Mouse (Mus musculus) liver, embryonic 12.5 days (tissue): ENCODE measurements around the gene Abca8b. TPM values are rescaled to one million over a fixed set of nuclear protein-coding genes. Genes with fewer than 3 reads are reported as not detected.
"Not testable (repeated sequence)": the region's sequence is repeated elsewhere in the genome, so short reads cannot be mapped to it uniquely, and the experiment has no call there.

Source experiments
- ATAC-seq: fragments of 200-750 bp; cut with Nextera tagmentation; 2 replicates; pipeline ENCODE4 v1.8.0; 2017; ENCODE audit warnings: moderate number of reproducible peaks, mild to moderate bottlenecking, moderate library complexity
- H3K27ac ChIP-seq: fragments of 300-500 bp; sonication (generic); 2 replicates; pipeline ENCODE4 v1.5.1; 2016; ENCODE audit warnings: mild to moderate bottlenecking
- H3K27me3 ChIP-seq: fragments of 300-500 bp; sonication (generic); replicated peaks from 2 replicates; pipeline ENCODE4 v1.6.1; 2016; ENCODE audit warnings: mild to moderate bottlenecking, moderate library complexity
- H3K36me3 ChIP-seq: fragments of 300-500 bp; sonication (generic); 2 replicates; pipeline ENCODE4 v1.6.1; 2016; ENCODE audit warnings: mild to moderate bottlenecking, moderate library complexity
- H3K4me1 ChIP-seq: fragments of 300-500 bp; sonication (generic); 2 replicates; pipeline ENCODE4 v1.6.1; 2016
- H3K4me2 ChIP-seq: fragments of 300-500 bp; sonication (generic); 2 replicates; pipeline ENCODE4 v1.6.1; 2016; ENCODE audit warnings: mild to moderate bottlenecking, moderate library complexity
- H3K4me3 ChIP-seq: fragments of 300-500 bp; sonication (generic); 2 replicates; pipeline ENCODE4 v1.5.1; 2016; ENCODE audit warnings: mild to moderate bottlenecking, moderate library complexity
- H3K9ac ChIP-seq: fragments of 300-500 bp; sonication (generic); 2 replicates; pipeline ENCODE4 v1.6.1; 2016; ENCODE audit warnings: mild to moderate bottlenecking, moderate library complexity
- H3K9me3 ChIP-seq: fragments of 300-500 bp; sonication (generic); replicated peaks from 2 replicates; pipeline ENCODE4 v1.6.1; 2016; ENCODE audit warnings: mild to moderate bottlenecking, moderate library complexity
- WGBS: fragments of 180-500 bp; shearing (Covaris S2); methylation state at CpG from one replicate; pipeline ENCODE4 v1.1.7; 2016; ENCODE audit not compliant: insufficient replicate concordance; 5-methylcytosine and 5-hydroxymethylcytosine counted together
- polyA plus RNA-seq: library from polyadenylated mRNA; unstranded; fragments of >200 nt; fragmentation: Nextera tagmentation; extraction: Ambion mirVana; gene quantifications from 2 replicates; pipeline ENCODE4 v1.2.1, GENCODE M21; 2016

Abca8b gene
- polyA plus RNA-seq, 1 experiment from 2014 or later, result 5.2 TPM

GRCm38 (mm10) chr11:109961495-109962492, 33.9 kb downstream of the Abca8b start:
- H3K9ac ChIP-seq, result no peak overlapping the region
- ATAC-seq, result no peak
- WGBS, result 63% methylated on average over 4 of the region's 4 CpGs

GRCm38 (mm10) chr11:109955185-109955584, 40.5 kb downstream of the Abca8b start:
- no peak for ATAC-seq
- Histone ChIP-seq H3K4me1 (no peaks in the 10 kb centered on the region), H3K27ac (no peak overlapping the region), H3K9me3 (no peaks in the 10 kb centered on the region), H3K9ac (no peak overlapping the region), H3K4me3 (no peak overlapping the region), H3K36me3 (no peaks in the 10 kb centered on the region), H3K4me2 (no peak overlapping the region), H3K27me3 (no peaks in the 10 kb centered on the region)
- 67% methylated on average over 1 of the region's 1 CpGs for WGBS

More at GRCm38 (mm10) chr11:109961495-109962492, 33.9 kb downstream of the Abca8b start:
- Histone ChIP-seq H3K4me2 (no peak overlapping the region), H3K27ac (no peak overlapping the region), H3K4me1 (no peaks in the 10 kb centered on the region), H3K9me3 (no peaks in the 10 kb centered on the region), H3K27me3 (no peaks in the 10 kb centered on the region), H3K4me3 (no peak overlapping the region), H3K36me3 (peaks cover 3% of the 10 kb centered on the region; the same call in 1 of the 2 replicates)

GRCm38 (mm10) chr11:109936915-109937314, 58.7 kb downstream of the Abca8b start:
- Histone ChIP-seq H3K27ac (no peak overlapping the region), H3K36me3 (peaks cover 4% of the 10 kb centered on the region; the same call in 1 of the 2 replicates), H3K9ac (no peak overlapping the region), H3K4me1 (no peaks in the 10 kb centered on the region), H3K4me2 (no peak overlapping the region), H3K27me3 (no peaks in the 10 kb centered on the region), H3K4me3 (no peak overlapping the region), H3K9me3 (no peaks in the 10 kb centered on the region)
- 62% methylated on average over 5 of the region's 5 CpGs for WGBS
- ATAC-seq, result no peak

- H3K9ac ChIP-seq, H3K4me2 ChIP-seq, H3K4me3 ChIP-seq, ATAC-seq, H3K4me1 ChIP-seq, H3K9me3 ChIP-seq, H3K27me3 ChIP-seq, H3K36me3 ChIP-seq, H3K27ac ChIP-seq: not testable (repeated sequence)
- 48% methylated on average over 4 of the region's 4 CpGs for WGBS
Measured at GRCm38 (mm10) chr11:109933207-109933606, 62.4 kb downstream of the Abca8b start.

GRCm38 (mm10) chr11:109928489-109928888, 67.2 kb downstream of the Abca8b start:
- no peak for ATAC-seq

GRCm38 (mm10) chr11:109926718-109927680, 68.6 kb downstream of the Abca8b start:
- WGBS, result 43% methylated on average over 7 of the region's 7 CpGs
- Histone ChIP-seq H3K4me3 (no peak overlapping the region), H3K27me3 (no peaks in the 10 kb centered on the region), H3K9ac (no peak overlapping the region), H3K36me3 (peaks cover 4% of the 10 kb centered on the region; the same call in 1 of the 2 replicates), H3K27ac (no peak overlapping the region), H3K9me3 (no peaks in the 10 kb centered on the region), H3K4me1 (no peaks in the 10 kb centered on the region), H3K4me2 (no peak overlapping the region)
- ATAC-seq, result no peak

More at GRCm38 (mm10) chr11:109928489-109928888, 67.2 kb downstream of the Abca8b start:
- 69% methylated on average over 2 of the region's 2 CpGs for WGBS
- Histone ChIP-seq H3K9me3 (no peaks in the 10 kb centered on the region), H3K27ac (no peak overlapping the region), H3K9ac (no peak overlapping the region), H3K36me3 (peaks cover 4% of the 10 kb centered on the region; the same call in 1 of the 2 replicates), H3K4me3 (no peak overlapping the region), H3K4me2 (no peak overlapping the region), H3K27me3 (no peaks in the 10 kb centered on the region), H3K4me1 (no peaks in the 10 kb centered on the region)

- WGBS, result 70% methylated on average over 3 of the region's 3 CpGs
- no peak overlapping the region for H3K9ac ChIP-seq
- no peak overlapping the region for H3K4me3 ChIP-seq
Measured at GRCm38 (mm10) chr11:109922236-109922635, 73.4 kb downstream of the Abca8b start.

GRCm38 (mm10) chr11:109919480-109919879, 76.2 kb downstream of the Abca8b start:
- Histone ChIP-seq H3K9ac (no peak overlapping the region), H3K27me3 (no peaks in the 10 kb centered on the region), H3K36me3 (no peaks in the 10 kb centered on the region), H3K4me2 (no peak overlapping the region), H3K9me3 (no peaks in the 10 kb centered on the region), H3K27ac (no peak overlapping the region), H3K4me3 (no peak overlapping the region), H3K4me1 (no peaks in the 10 kb centered on the region)
- ATAC-seq, result no peak
- WGBS, result 49% methylated on average over 2 of the region's 2 CpGs

More at GRCm38 (mm10) chr11:109922236-109922635, 73.4 kb downstream of the Abca8b start:
- no peak overlapping the region for H3K27ac ChIP-seq
- H3K27me3 ChIP-seq, result no peaks in the 10 kb centered on the region
- H3K4me1 ChIP-seq, result no peaks in the 10 kb centered on the region
- no peak overlapping the region for H3K4me2 ChIP-seq
- ATAC-seq, result no peak
- no peaks in the 10 kb centered on the region for H3K9me3 ChIP-seq
- H3K36me3 ChIP-seq, result no peaks in the 10 kb centered on the region

DNA sequence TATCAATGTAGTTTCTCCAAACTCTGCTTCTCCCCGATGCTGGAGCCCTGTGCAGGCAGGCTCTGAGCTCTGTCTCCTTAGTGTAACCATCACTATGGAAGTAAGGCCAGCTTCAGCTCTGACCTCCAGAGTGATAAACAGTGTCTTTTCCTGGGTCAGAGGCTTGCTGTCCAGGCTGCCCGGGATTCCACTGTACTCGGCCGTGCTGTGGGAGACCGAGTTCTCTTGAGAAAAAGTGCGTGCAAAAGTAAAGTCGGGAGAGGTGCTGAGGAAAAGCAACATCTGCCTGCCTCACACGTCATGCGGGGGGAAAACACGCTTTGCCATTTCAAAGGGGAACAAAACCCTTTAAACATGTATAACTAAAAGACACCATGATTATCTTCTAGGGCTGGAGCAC, 79.0 kb downstream of the Abca8b start:
- Histone ChIP-seq H3K4me3 (no peak overlapping the region), H3K27ac (no peak overlapping the region), H3K27me3 (no peaks in the 10 kb centered on the region), H3K9ac (no peak overlapping the region), H3K9me3 (no peaks in the 10 kb centered on the region), H3K4me2 (no peak overlapping the region), H3K36me3 (no peaks in the 10 kb centered on the region), H3K4me1 (no peaks in the 10 kb centered on the region)
- WGBS, result 75% methylated on average over 10 of the region's 10 CpGs
- ATAC-seq, result no peak

GRCm38 (mm10) chr11:109913156-109913555, 82.5 kb downstream of the Abca8b start:
- H3K4me1 ChIP-seq, H3K4me2 ChIP-seq, H3K9me3 ChIP-seq, H3K36me3 ChIP-seq, ATAC-seq, H3K4me3 ChIP-seq, H3K9ac ChIP-seq, H3K27ac ChIP-seq, H3K27me3 ChIP-seq: not testable (repeated sequence)
- WGBS, result 71% methylated on average over 8 of the region's 8 CpGs

- H3K27me3 ChIP-seq, result not testable (repeated sequence)
Measured at GRCm38 (mm10) chr11:109912118-109912517, 83.5 kb downstream of the Abca8b start.

More at GRCm38 (mm10) chr11:109912118-109912517, 83.5 kb downstream of the Abca8b start:
- not testable (repeated sequence) for H3K9ac ChIP-seq, H3K27ac ChIP-seq, H3K4me1 ChIP-seq, H3K4me3 ChIP-seq, H3K9me3 ChIP-seq, ATAC-seq, H3K36me3 ChIP-seq, H3K4me2 ChIP-seq
- WGBS, result 39% methylated on average over 1 of the region's 1 CpGs
